Mouse (Mus musculus) mouse trophoblast stem cell (cell line): ENCODE measurements around the gene Gls.

Source experiments
- in situ Hi-C, 2 experiments: fragments of 300-500 bp; cut with MseI, MboI; formaldehyde crosslinking; loops; 2 replicates in 1 of 2; 3 replicates in 1 of 2; pipeline ENCODE4 v1.15.1; 2025

The Gls gene

GRCm38 (mm10) chr1:52233143-52233713 is at the start of gene Gls:
TSS of gene Gls (minus strand) at chr1:52233232.
- in situ Hi-C loops = no loop called here

- in situ Hi-C loops = no loop called here
These were observed 47.0 kb upstream of the Gls start for GRCm38 (mm10) chr1:52279831-52280595.

GRCm38 (mm10) chr1:52279331-52279730 is 46.3 kb upstream of the Gls start:
- in situ Hi-C loops = no loop called here

- in situ Hi-C loops = no loop called here
These were observed 45.0 kb upstream of the Gls start for GRCm38 (mm10) chr1:52278073-52278472.

GRCm38 (mm10) chr1:52274210-52274609 is 41.2 kb upstream of the Gls start:
- in situ Hi-C loops = no loop called here

- in situ Hi-C loops = no loop called here
These were observed 39.1 kb upstream of the Gls start for GRCm38 (mm10) chr1:52272018-52272678.

- in situ Hi-C loops = no loop called here
These were observed 37.3 kb upstream of the Gls start for GRCm38 (mm10) chr1:52270354-52270753.

- in situ Hi-C loops = no loop called here
These were observed 36.6 kb upstream of the Gls start for GRCm38 (mm10) chr1:52269596-52269995.

GRCm38 (mm10) chr1:52268006-52268405 is 35.0 kb upstream of the Gls start:
- in situ Hi-C loops = no loop called here

GRCm38 (mm10) chr1:52267606-52268005 is 34.6 kb upstream of the Gls start:
- in situ Hi-C loops = no loop called here

GRCm38 (mm10) chr1:52265886-52266516 is 33.0 kb upstream of the Gls start:
- in situ Hi-C loops = no loop called here

- in situ Hi-C loops = no loop called here
These were observed 31.3 kb upstream of the Gls start for GRCm38 (mm10) chr1:52264290-52264689.

- in situ Hi-C loops = no loop called here
These were observed 27.5 kb upstream of the Gls start for GRCm38 (mm10) chr1:52260354-52261090.

- in situ Hi-C loops = no loop called here
These were observed 25.1 kb upstream of the Gls start for GRCm38 (mm10) chr1:52258006-52258749.

GRCm38 (mm10) chr1:52256916-52257315 is 23.9 kb upstream of the Gls start:
- in situ Hi-C loops = no loop called here

GRCm38 (mm10) chr1:52256194-52256593 is 23.2 kb upstream of the Gls start:
- in situ Hi-C loops = no loop called here

- in situ Hi-C loops = no loop called here
These were observed 21.4 kb upstream of the Gls start for GRCm38 (mm10) chr1:52254411-52254810.

- in situ Hi-C loops = no loop called here
These were observed 20.4 kb upstream of the Gls start for GRCm38 (mm10) chr1:52253386-52253785.

- in situ Hi-C loops = no loop called here
These were observed 19.4 kb upstream of the Gls start for GRCm38 (mm10) chr1:52252447-52252846.

GRCm38 (mm10) chr1:52251038-52251735 is 18.2 kb upstream of the Gls start:
- in situ Hi-C loops = no loop called here
